Mouse (Mus musculus) left cerebral cortex, adult 2 months (tissue): ENCODE data around the gene Nr1i3. TPM values are rescaled to one million over a fixed set of nuclear protein-coding genes. Genes with fewer than 3 reads are reported as not detected.
A peak's percentile ranks its signal among the peaks of the same experiment; 100 is the strongest.
"Not testable (repeated sequence)": the region's sequence is repeated elsewhere in the genome, so short reads cannot be mapped to it uniquely, and the experiment has no call there.

Source experiments
- DNase-seq, 2 experiments: peaks; one replicate each; pipeline ENCODE4 v3.0.0; 2021 to 2022; ENCODE audit warnings: low spot score in 2 of 2, mixed read lengths in 1 of 2; ENCODE audit errors: extremely low spot score in 1 of 2
- H3K27ac ChIP-seq: fragments of 200-600 bp; 2 replicates; pipeline ENCODE4 v1.8.1; 2022
- H3K4me3 ChIP-seq: fragments of 200-600 bp; 2 replicates; pipeline ENCODE4 v1.8.1; 2022
- CTCF ChIP-seq: fragments of 200-600 bp; IDR thresholded peaks from 2 replicates; pipeline ENCODE4 v1.8.1; 2022; ENCODE audit warnings: antibody characterized with exemption, mild to moderate bottlenecking, moderate library complexity
- intact Hi-C: fragments of 180-260 bp; cut with DNase I; formaldehyde crosslinking; loops from one replicate; pipeline ENCODE4 v1.15.1; 2025
- total RNA-seq, 2 experiments: library from RNA; stranded (reverse); gene quantifications; 2 replicates each; pipeline ENCODE4 v1.2.3; 2021

The Nr1i3 gene
- total RNA-seq, 2 experiments from 2014 or later, result 0.19 to 0.23 TPM

DNA sequence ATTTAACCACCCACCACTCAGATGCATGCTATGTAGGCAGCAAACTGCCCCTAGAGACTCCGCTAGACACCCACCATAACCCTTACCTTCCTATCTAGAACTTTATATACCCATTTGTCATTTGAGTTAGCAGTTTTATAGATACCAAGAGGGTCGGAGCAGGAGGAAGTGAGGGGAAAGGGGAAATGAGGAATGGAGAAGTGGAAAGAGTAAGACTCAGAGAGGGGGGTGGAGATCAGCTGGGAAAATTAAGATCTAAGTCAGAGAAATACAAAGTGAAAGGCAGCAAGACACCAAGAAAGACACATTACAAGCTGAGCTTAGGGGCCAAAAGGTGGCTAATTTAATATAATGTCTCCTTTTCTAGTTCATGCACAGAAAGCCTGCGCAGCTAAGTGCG, 20.8 kb downstream of the Nr1i3 start:
- no peak overlapping the region for H3K4me3 ChIP-seq
- H3K27ac ChIP-seq, result no peak overlapping the region
- DNase-seq, result no peak
- intact Hi-C loops, result no loop called here
- TF ChIP-seq CTCF, result no peak

DNA sequence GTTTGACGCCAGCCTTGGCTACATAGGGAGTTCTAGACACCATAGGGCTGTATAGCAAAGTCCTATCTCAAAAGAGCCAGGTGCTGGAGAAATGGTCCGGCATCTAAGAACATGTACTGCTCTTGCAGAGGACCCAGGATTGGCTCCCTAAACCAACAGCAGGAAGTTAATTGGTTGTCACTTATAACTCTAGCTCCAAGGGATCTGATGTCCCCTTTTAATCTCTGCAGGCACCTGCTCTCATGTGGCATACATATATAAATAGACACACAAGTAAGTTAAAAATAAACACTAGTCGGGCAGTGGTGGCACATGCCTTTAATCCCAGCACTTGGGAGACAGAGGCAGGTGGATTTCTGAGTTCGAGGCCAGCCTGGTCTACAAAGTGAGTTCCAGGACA, 22.0 kb downstream of the Nr1i3 start:
- DNase-seq, result no peak
- H3K4me3 ChIP-seq, result no peak overlapping the region
- intact Hi-C loops, result loop anchor here (5.0 kb wide), 1 partner anchor 123 kb away; the partner anchor contains the start of gene Cfap126
- H3K27ac ChIP-seq, result no peak overlapping the region
- TF ChIP-seq CTCF, result no peak

DNA sequence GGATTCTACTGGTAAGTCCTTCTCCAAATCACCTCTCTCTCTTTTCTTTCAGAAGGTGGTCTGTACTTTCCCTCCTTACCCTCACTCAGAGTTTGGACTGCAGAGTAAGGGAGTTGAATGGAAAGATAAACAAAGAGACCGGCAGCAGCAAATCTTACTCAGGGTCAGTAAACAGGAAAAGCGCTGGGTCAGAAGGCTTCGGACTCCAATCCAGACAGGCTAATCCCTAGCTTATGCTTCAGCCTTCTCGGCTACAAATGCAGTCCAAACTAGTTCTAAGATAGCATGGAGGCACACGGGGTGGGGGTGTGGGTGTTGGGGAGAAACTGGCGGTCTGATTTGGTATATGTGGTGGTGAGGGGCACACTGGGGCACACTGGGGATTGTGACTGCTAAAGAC, 23.7 kb downstream of the Nr1i3 start:
- TF ChIP-seq CTCF, result no peak
- intact Hi-C loops, result loop anchor here (5.0 kb wide), 1 partner anchor 125 kb away; the partner anchor contains the start of gene Cfap126
- H3K27ac ChIP-seq, result no peak overlapping the region
- no peak overlapping the region for H3K4me3 ChIP-seq
- no peak for DNase-seq

DNA sequence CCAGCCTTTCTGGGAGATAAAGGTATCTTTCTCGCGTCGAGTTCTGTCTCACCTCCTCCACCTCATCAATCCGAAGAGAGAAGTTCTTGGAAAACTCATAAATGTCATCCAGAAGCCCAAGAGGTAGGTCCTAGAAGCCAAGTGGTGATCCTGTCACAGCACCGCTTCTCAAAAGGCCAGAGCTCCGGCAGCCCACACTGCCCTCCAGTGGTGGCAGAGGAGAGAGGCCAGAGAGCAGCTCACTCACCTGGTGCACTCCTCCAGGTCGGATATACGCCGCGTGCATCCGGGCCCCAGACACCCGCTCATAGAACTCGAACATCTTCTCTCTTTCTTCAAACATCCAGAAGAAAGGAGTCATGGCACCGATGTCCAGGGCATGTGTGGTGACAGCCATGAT, 24.7 kb downstream of the Nr1i3 start:
- intact Hi-C loops, result loop anchor here (5.0 kb wide), 1 partner anchor 126 kb away; the partner anchor contains the start of gene Cfap126
- DNase-seq, result no peak
- TF ChIP-seq CTCF, result peak; percentile 76
- no peak overlapping the region for H3K4me3 ChIP-seq
- no peak overlapping the region for H3K27ac ChIP-seq

DNA sequence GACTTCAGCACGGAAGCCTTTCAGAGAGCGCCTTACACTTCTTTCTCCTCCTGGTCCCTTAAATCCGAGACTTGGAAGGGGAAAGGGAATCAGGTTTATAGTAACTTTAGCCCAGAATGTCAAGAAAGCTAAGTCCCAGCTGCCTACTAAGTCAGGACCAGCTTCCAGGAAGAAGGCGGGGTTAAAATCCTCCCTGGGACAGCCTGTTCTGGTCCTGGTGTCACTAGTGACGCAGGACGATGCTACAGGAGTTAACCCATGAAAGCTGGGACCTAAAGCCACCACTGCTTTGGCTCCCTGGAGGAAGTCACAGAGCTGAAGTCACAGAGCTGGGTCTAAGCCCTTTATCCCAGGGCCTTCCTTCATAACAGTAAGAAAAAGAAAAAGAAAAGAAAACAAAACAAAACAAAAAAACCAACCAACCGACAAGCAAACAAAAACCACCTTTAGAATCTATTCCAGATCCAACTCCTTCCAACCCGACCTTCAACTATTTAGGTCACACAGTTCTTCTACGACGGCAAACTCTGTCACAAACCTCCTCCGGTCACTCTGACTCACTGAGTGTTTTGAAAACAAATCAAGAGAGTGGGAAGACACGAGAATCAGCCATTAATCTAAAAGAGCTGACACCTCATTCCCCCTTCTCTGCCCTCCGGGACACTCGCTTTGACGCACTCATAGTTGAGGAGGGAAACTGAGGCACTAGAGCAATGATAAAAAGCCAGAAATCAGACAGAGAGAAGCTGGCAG, 26.4 kb downstream of the Nr1i3 start:
- DNase-seq, result no peak
- H3K27ac ChIP-seq, result no peak overlapping the region; the same call in 1 of the 2 replicates
- no peak overlapping the region for H3K4me3 ChIP-seq
- no peak for TF ChIP-seq CTCF
- intact Hi-C loops, result loop anchor here (5.0 kb wide), 1 partner anchor 128 kb away; the partner anchor contains the start of gene Cfap126

DNA sequence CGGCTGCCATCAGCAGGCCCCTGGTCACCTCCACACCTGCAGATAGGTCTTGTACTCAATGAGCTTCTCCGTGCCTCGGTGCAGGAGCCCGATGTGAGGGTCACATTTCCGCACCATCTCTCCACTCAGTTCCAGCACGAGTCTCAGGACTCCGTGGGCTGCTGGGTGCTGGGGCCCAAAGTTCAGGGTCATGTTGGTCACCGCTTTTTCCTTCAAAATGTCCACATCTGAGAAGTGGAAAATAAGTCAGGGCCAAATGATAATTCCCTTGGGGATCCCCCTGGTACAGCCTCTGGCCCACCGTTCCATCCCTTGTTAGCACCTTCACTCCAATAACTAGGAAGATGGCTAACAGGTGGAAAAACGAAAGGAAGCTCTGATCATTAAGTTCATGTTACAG, 27.1 kb downstream of the Nr1i3 start:
- Histone ChIP-seq H3K27ac (no peak overlapping the region; the same call in 1 of the 2 replicates), H3K4me3 (no peak overlapping the region)
- no peak for DNase-seq
- TF ChIP-seq CTCF, result no peak
- intact Hi-C loops, result no loop called here

DNA sequence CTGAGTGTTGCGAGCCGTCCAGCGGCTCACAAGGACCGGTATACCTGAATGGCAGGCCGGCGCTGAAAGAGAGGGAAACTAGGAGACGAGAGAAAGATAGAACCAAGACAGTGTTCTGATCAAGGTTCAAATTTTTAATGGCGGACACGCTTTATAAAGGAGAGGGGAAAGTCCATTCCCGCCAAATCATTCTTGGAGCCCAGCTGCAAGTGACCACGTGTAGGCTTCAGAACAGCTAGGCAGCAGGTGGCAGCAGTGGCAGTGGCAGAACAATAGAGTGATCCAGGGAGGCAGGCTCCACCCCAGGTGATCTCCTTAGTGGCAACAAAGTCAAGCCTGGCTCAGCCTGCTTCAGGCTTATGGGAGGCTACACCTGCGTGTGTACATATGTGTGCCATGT, 28.2 kb downstream of the Nr1i3 start:
- DNase-seq, intact Hi-C loops, H3K27ac ChIP-seq, H3K4me3 ChIP-seq: not testable (repeated sequence)

DNA sequence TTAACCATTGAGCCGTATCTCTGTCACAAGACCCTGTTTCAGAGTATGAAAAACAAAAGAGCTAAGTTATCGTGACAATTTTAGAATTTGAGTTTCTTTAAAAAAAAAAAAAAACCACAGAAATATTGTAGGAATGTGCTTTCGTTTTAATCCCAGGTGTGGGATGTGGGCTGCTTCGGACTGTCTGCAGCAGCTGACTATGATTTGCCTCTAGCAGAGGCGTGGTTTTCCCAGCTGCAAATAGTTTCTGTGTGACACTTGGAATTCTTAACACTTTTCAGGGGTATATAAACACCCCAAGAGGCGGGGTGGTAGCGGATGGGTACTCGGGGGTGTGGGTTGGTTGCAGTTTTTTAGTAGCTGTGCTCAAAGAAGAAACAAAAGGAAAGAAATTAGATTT, 31.6 kb downstream of the Nr1i3 start:
- DNase-seq, result no peak
- no peak for TF ChIP-seq CTCF
- H3K4me3 ChIP-seq, result no peak overlapping the region
- no peak overlapping the region for H3K27ac ChIP-seq
- intact Hi-C loops, result no loop called here

DNA sequence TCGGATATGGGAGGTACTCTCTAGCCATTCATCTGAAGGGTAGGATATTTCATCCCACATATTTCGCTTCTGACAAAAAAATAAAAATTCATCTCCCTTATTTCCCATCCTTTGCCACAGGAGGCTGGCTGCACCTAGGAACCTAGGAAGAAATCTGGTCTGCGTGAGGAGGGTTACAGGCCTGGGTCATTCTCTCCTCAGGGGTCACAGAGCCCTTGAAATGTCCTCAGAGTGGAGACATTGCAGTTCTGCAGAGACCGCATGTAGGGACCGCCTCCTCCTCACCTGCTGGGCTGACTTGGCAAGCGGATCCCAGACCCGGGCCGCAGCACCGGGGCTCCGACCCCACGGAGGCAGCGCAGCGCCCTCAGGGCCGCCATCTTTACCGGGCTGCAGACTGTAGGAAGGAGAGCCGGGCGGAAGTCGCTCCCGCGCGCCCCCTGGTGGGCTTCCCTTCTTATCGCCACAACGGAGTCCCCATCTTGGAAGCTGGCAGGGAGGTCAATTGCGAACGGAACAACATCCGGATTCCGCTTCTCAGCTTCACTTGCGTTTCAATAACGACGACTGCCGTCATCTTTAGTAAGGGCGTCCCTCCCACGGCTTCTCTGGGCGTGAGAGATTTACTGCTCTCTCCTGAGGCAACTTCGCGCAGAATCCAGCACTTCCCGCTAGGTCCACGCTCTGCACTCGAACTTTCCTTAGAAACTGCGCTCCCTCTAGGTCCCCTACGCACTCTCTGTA, 33.1 kb downstream of the Nr1i3 start:
- Histone ChIP-seq H3K4me3 (peak overlapping the region; percentile 76), H3K27ac (peak overlapping the region; percentile 99)
- peak; percentile 98 for TF ChIP-seq CTCF
- intact Hi-C loops, result loop anchor here (1.0 to 2.0 kb wide), 2 partner anchors 25 to 34 kb away; partner anchors contain the start of genes Ppox and Tomm40l
- peak; percentile 97 to 98 for DNase-seq

DNA sequence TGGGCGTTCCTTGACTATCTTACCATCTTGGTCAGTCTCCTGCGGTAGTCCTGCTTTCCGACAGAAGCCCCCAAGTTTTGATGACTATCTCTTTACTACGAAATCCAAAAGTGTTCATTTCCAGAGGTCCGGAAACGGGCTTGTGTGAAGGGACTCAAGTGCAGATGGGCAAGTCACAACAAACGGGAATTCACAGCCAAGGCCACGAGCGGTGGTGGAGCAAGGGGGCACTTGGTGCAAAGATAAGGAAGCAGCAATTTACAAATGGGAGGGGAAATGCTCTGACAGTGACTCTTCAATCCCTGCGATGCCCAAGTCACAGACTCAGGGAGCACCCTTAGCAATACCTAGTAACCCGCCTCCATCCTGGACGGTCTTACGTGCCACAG, 33.7 kb downstream of the Nr1i3 start:
- Histone ChIP-seq H3K4me3 (peak overlapping the region; percentile 76), H3K27ac (peak overlapping the region; percentile 86)
- TF ChIP-seq CTCF, result no peak
- DNase-seq, result no peak
- intact Hi-C loops, result loop anchor here (1.0 to 2.0 kb wide), 2 partner anchors 25 to 33 kb away; partner anchors contain the start of genes Ppox and Tomm40l

DNA sequence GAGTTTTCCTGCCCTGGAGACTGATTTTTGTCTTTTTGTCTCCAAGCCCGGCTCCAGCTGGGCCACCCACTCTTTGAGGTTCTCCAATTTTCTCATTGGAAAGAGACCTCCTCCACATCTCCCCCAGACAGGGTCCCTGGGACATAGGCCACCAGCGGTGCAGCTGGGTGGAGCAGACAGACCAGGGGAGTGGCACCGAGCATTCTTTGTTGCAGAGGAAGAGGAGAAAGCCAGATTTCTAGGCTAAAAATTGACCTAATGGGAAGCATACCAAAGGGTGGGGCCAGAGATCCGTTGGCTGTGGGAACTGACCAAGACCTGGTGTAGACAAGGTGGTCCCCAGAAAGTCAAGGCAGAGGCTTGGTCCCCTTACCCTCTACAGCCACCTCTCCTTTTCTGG, 34.1 kb downstream of the Nr1i3 start:
- no peak for TF ChIP-seq CTCF
- intact Hi-C loops, result loop anchor here (1.0 to 2.0 kb wide), 2 partner anchors 26 to 33 kb away; partner anchors contain the start of genes Ppox and Tomm40l
- Histone ChIP-seq H3K4me3 (peak overlapping the region; percentile 76; the same call in 1 of the 2 replicates), H3K27ac (peak overlapping the region; percentile 86)
- no peak for DNase-seq
